Mouse (Mus musculus): Measurements from ENCODE around the gene Gid8. TPM values are rescaled to one million over a fixed set of nuclear protein-coding genes. Genes with fewer than 3 reads are reported as not detected.

Gene Gid8
- polyA plus RNA-seq (2015; fragmentation: Nextera tagmentation; extraction: Ambion mirVana): 50.5 and 53.1 TPM in 2 replicates

DNA sequence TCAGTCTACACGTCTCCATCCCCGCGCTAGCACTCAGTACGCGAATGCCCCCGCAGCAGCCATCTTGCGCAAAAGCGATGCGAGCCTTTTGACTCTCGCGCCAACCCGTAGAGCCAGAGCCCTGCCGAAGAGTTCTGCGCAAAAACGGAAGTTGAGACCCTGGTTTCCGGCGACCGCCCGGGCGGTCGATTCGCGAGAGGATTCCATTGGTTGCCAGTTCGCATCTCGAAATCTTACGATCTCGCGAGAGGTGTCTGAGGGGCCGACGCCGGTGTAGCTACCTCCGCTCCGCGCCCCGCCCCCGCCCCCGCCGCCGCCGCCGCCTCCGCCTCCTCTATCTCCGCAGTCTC is at the start of gene Gid8, which contains the start of gene Dido1:
Gene Gid8, plus strand, starts transcription at position 195 of the 350 bp plus-strand sequence.
Gene Dido1, minus strand, starts transcription at position 77 of the 350 bp plus-strand sequence.
- peak; percentile 99 for DNase-seq (ENCODE audit: low spot score)

DNA sequence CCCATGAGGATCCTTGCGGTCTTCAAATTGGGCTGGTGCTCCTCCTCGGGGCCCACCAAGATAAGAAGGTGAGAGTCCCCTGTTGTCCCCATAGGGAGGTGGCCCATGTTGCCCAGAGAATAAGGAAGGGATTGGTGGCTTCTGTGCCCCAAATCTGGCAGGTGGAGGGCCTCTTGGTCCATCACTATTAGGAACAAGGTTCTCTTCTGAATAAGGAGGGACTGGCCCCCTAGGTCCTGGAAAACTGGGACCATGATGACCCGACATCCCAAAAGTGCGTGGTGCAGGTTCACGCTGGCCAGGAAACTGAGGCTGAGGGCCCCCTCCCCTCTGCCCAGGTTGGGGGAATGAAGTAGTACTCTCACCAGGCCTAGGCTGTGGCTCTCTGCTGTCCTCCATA is 49.4 kb upstream of the Gid8 start:
- no peak for DNase-seq (ENCODE audit: low spot score)

DNA sequence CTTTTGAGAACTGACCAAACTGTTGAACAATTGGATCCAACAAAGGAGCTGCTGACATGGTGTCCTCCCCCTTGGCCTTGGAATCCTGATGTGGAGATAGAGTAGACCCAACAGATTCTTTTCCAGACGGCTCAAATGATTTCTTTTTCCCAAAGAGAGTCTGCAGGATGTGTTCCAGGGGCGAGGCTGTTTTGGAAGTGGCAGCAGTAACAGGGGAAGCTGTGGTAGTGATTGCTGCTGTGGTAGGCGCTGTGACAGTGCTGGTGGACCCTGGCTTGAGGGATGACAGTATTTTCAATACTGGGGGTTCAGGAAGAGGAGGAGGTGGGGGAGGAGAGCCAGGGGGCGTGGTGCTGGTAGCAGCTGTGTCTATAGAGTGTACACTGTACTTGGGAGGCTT is 47.9 kb upstream of the Gid8 start:
- no peak for DNase-seq (ENCODE audit: low spot score)

DNA sequence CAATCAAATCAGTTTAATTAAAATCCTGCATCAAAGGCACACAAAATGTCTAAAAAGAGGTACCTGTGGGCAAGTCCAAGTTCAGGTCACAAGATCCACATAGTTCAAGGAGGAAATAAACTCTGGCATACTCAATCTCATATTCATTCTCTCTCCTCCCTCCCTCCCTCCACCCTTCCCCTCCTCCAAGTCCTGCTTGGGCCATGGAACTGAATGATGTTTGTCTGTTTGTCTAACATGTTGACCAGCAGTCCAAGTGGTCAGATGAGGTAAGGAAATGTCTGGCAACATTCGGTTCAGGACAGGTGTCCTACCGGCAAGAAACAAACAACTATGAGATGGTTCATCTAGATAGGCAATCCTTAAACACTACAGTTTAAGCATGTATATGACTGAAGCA is 33.2 kb upstream of the Gid8 start:
- no peak for DNase-seq (ENCODE audit: low spot score)

DNA sequence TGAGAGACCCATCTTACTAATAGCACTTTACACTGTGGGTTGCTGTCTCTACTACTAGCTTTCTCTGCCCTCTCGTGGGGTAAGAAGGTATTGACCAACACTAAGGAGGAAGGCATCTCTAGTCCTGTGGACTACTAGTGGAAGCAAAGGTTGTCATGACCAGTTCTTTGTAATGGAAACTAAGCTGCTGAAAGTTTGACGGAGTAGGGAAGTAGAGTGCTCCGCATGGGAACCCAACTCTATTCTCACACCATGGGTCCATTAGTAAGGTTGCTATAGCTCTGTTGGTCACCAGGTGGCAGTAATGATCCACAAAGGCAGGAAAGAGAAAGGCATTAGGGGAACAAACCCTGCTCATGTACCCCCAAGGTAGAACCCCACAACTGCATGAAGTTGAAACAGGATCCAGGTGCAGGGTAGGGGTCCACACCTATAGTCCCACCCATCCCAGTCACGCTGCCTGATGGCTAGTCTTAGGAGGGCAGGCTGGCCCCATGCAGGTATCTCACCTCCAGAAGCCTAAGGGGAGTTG is 31.2 kb upstream of the Gid8 start:
- peak; percentile 83 for DNase-seq (ENCODE audit: low spot score)

DNA sequence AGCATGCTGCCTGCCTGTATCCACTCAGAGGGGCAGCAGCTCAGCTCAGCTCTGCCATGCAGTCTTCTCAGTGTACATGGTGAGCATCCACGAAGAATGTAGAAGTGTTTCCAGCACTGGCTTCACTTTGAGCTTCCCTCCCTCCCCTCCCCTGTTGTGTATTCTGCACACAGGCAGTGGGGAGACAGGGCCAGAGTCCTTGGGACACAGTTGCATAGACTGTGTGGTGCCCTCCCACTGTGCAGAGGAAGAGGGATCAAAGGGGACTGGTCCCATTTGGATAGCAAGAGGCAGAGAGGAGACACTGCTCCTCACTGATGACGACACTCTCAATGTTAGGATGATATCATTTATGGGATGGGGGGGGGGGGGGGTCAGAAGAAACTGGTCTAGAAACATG is 28.7 kb upstream of the Gid8 start:
- DNase-seq (ENCODE audit: low spot score): no peak

DNA sequence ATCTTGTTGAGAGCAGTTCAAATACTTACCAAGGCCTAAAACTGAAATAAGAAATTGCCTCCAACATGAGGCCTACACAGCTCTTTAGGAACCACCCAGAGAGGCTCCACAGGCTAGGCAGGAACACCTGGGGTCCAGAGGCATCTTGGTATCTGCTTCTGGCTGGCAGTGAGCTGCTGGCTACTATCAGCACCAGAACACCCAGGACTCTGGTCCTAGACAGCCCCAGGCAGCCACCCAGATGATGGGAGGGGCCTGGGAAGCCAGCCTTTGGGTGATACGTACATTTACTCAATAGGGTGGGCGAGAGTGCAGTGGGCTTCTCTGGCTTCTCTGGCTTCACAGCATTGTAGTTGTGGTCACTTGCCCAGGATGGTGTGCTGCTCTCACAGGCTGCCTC is 26.4 kb upstream of the Gid8 start:
- no peak for DNase-seq (ENCODE audit: low spot score)

DNA sequence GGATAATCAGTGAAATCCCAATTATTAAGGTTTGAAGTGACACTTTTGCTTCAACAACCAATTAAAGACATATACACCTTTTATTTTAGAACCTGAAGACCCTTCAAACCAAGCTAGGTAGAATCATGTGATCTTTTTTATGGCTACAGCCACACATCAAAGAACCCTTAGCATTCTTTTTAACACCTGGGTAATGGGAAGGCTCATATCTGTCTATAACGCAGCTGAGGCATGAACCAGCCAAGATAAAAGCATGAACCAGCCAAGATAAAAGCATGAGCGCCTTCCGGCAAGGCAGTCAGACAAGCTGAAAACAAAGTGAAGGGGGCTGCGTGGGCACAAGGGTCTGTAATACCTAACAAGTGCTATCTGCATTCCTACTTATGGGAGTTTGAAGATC is 25.9 kb upstream of the Gid8 start:
- DNase-seq (ENCODE audit: low spot score): no peak

DNA sequence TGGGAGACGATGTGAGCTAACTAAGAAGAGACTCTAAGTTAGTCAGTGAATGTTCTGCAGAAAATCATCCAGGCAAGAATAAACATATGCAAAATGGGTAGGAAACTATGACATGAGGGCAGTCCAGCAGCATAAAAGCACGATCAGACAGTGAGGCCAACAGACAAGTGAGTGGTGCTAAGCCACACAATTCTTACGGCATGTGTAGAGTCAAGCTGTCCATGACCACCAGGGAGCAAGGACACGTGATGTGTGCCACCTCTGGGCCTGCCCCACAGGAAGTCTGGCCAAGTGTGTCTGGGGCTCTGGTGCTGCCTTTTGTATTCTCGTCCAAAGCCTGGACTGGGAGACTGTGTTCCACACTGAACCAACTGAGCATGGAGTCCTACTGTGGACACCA is 20.1 kb upstream of the Gid8 start:
- DNase-seq (ENCODE audit: low spot score): no peak

DNA sequence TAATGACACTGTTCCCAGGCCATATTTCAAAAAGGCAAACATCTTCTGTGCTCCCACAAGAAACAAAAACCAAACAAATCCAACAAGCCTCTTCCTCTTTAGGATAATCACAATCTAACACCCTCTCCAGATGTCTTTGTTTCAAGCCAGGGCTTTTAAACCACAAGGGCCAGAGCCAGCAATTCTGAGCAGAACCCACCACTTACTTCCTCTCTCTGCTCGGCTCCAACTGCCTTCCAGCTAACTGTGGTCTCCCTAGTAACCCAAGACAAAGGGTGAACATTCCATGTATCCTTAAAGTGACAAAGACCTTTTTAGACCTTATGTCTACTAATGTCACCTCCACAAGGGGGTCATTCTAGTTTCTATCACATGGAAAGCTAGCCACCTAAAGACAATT is 17.3 kb upstream of the Gid8 start:
- DNase-seq (ENCODE audit: low spot score): peak; percentile 36

DNA sequence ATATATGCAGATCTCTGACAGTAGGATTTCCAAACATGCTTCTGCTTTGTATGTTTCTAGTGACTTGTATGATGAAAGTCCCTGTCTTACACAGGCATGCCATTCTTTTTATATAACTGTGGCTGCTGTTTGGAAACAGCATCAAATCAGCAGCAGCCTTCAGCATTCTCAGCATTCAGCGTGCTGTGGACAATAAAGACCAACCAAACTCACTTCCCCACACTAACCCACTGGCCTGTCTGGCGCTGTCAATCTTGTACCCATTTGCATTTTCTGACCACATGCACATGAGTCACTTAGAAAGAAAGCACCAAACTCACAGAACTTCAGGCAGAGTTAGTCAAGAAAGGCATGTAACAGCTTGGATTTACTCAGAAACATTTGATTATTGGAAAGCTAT is 14.7 kb upstream of the Gid8 start:
- no peak for DNase-seq (ENCODE audit: low spot score)

DNA sequence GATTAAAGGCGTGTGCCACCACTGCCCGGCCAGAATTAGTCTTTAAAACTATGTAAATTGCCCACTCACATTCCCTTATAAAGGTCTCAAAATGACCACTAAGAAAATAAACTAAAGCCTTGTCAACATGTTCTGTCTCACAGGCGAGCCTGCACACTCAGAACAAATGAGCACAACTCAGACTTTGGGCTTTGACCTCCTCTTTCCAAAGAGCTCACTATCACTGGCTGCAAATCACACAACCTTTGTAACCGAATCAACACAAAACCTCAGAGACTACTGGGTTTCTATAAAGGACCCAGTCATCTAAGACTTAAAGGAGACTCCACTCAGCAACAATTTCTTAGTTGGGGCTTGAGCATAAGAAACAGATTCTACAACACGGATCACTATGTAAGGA is 9.5 kb upstream of the Gid8 start:
- DNase-seq (ENCODE audit: low spot score): no peak

DNA sequence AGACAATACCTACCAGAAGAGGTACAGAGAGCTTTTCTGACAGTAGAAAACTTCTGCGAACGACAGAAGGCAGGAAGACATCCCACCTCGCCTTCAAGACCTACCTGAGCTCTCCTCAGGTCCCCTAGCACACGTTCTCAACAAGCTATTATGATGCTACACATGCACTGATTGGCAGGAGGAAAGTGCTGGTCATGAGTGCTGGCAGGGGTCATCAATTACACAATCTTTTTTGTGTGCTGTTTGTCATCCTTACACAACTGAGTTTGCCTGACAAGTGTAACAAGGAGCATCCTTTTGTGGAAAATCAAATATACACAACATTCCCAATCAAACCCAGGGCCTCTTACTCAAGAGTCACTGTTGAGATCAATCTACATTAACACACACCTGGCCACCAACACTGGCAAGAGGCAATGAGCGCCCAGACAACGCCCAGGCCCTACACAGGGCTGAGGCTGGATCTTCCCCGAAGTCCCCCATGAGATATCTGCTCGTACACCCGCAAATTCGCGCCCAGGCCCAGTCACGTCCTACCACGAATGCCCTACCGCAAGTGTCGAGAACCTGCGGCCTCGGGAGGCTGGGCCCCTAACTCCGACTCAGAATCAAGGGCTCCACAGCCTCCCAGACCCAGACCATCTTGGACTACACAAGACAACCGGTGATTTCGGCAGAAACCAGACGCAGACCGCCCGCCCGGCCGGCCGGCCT is 8.7 kb upstream of the Gid8 start:
- DNase-seq (ENCODE audit: low spot score): no peak

DNA sequence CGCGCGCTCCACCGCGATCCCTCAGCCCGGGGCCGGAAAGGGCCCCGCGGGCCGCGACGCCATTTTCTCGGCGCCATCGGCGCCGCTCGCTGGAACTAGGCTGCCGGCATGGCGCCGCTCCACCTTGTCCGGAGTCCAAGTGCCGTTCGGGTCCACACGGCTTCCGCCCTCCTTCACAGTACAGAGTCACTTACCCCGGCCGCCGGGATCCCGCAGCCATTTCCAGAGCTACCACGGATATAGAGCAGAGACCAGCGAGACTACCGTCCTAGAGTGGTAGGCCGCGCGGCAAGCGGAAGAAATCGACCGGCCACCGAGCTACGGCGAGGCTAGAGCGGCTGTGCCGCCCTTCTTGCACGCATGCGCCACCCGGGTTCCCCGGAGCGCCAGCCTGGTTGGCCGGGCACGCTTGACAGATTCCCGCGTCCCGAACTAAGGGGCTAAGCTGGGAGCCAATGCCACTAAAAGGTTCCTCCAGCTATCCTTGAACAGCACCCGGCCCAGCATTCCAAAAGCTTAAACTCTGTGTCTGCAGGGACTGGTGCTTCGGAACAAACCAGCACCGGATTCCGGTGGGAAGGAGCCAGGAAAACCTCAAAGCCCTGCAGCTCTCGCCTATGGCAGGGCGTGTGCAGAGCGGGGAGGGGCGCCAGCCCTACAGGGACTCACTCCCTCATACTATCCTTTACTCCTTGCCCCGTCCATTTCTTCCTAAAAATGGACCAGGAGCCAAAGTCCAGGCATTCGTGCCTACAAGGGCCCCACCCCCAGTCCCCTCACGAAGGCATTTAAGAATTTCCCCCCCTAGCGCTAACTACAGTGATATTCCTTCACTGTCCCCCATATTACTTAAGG is 7.9 kb upstream of the Gid8 start:
- peak; percentile 93 for DNase-seq (ENCODE audit: low spot score)

DNA sequence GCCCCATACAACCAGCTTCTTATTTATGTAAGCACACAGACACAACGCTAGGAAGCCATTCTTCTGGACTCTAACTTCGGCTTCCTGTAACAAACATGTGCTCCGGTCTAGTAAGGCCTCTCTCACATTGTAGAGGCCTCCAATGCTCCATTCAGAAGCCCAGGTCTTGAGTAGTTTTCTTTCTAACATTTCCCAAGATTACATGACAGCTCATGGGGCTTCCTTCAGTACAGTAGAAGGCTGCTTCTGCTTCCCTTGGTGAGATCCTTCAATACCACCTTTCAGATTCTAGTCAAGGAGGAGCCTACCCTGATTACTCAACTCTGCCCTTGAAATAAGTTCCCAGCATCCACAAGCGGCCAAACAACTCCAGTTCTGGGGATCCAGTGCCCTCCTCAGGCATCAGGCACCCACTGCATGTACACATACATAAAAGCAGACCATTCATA is 7.2 kb upstream of the Gid8 start:
- no peak for DNase-seq (ENCODE audit: low spot score)

DNA sequence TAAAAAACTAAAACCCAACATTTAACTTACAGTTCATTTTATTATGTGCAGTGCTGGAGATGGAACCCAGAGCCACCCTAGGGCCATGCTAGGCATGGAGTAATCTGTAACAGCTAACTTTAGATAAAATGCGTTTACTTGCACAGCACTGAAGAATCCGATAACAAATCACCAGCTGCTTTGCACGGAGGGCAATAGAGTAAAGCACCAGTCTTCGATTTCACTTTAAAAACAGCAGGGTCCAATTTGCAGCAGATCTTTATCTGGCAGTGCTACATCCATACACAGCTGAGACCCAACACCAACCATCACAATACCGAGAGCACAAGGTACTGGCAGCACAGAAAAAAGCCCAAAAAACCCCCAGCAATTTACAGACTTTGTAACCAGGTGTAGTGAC is 6.7 kb upstream of the Gid8 start:
- no peak for DNase-seq (ENCODE audit: low spot score)

DNA sequence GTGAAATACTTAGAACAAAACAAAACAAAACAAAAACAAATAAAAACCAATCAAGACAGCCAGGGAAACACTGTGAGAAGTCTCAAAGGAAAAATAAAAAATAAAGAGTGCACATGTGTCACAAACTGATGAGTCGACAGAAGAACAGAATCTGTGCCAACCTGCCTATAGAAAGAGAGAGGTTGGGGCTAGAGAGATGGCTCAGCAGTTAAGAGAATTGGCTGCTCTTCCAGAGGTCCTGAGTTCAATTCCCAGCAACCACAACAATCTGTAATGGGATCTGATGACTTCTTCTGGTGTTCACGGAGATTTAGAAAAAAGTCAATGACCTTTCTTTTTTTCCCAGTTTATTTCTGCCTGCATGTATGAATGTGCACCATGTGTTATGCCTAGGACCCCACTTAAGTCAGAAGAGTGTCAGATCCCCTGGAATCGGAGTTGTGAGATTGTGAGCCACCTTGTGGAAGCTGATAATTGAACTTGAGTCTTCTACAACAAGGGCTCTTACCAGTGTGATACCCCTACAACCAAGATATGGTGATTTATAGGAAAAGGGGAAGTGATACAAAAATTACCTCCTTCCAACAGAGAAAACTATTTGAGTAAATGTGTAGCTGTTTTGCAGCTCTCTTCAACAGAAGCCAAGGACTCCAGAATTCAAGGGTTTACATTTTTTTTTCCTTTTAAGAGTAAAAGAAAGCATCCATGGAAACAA is 6.1 kb upstream of the Gid8 start:
- DNase-seq (ENCODE audit: low spot score): no peak

DNA sequence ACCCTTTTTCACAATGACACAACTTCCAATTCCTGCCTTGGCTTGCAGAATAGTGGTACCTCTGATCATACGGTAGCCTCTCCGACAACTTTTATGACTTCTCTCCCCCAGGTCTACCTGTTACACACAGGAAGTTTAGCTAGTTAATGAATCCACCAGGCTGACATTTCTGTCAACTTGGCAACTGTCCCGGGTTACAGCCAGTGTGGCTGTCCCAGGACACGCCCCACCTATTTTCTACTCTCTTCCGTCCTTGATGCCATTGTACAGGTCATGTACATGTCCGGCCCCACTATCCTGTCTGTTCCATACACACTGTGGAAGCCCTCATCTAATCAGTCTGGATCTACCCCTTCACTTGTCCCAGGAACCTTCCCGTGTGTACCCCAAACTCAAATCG is 5.3 kb upstream of the Gid8 start:
- no peak for DNase-seq (ENCODE audit: low spot score)

DNA sequence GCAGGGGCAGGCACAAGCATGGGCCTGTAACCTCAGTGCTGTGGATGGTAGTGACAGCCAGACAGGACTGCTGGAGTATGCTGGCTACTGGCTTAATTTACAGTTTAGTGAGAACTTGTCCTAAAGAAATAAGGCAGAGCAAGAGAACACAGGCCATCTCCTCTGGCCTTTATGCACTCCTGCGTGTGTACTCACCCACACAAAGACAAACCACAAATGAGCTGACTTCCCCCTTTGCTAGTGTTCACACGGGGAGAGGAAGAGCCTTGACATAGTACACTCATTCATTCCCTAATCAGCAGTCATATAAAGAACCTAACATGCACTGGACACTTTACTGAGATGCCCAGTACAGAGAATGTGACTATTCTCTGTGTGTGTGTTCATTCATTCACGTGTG is 4.9 kb upstream of the Gid8 start:
- no peak for DNase-seq (ENCODE audit: low spot score)

DNA sequence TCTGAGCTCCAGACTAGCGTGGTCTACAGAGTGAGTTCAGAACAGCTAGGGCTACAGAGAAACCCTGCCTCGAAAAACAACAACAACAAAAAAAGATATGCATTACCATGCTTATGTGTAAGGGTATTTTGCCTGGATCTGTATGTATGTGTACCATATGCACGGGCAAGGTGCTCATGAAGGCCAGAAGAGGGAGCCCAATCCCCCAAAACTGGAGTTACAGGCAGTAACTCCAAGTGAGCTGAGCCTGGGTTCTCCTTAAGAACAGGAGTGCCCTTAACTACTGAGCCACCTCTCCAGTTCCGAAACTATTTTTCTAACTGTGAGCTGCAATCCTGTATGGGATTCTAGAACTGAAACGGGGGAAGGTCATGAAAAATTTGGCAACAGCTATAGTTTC is 3.9 kb upstream of the Gid8 start:
- no peak for DNase-seq (ENCODE audit: low spot score)

DNA sequence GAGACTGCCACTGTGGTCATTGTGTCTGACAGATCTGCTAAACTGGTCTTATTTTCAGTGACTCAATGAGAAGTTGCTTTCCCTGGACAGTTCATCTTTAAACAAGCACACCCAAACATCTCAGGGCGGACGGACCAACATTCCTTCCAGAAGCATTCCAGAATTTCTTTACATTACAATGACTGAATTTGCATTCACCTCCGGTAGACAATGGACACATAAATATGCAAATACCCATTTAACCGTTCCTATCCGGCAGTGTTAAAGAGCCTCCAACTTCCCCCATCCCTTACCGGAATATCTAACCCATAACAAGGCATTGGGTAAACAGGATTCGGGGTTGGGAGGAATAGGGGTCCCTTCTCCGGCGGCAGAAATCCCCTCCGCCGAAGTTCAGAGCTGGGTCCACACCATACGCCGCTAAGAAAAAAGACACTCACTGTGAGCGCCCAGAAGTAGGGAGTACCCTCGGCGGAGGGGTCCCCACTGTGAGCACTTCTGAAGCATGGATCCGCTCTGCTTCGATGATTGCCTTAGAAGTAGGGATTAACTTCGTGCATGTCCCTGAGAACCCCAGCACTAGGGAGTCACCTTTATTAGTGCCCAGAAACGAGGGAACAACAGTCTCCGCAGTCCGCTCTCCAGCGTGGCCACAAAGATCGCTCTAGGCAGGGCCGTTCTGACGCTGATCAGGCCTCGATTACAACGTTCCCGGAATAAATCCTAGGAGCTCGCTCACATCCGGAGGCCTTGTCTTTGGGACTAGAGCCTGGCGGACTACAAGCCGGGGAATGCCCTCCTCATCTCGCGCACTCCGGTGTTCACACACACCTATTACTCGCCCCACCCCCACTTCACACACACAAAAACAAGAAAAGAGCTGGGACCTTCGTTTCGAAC is 644 bp upstream of the Gid8 start:
- DNase-seq (ENCODE audit: low spot score): no peak
